Mouse (Mus musculus) intestine, embryonic 14.5 days (tissue): Measurements from ENCODE around the gene Sun5. TPM values are rescaled to one million over a fixed set of nuclear protein-coding genes. Genes with fewer than 3 reads are reported as not detected.

Experiments
- polyA plus RNA-seq: library from polyadenylated mRNA; unstranded; fragments of >200 nt; fragmentation: Nextera tagmentation; extraction: Ambion mirVana; gene quantifications from 2 replicates; pipeline ENCODE4 v1.2.1, GENCODE M21; 2014

Gene Sun5
- polyA plus RNA-seq, 1 experiment from 2014 or later: not detected

Other genes starting within 250 kb of the Sun5 start
- 67.0 and 76.6 TPM in 2 replicates for gene Commd7, start 238.3 kb downstream of the Sun5 start, polyA plus RNA-seq
- 10.9 and 12.6 TPM in 2 replicates for gene Dnmt3b, start 221.6 kb downstream of the Sun5 start, polyA plus RNA-seq
- gene Dnmt3c, start 174.4 kb downstream of the Sun5 start, polyA plus RNA-seq: 0.08 and 0.14 TPM in 2 replicates
- 229 and 254 TPM in 2 replicates for gene Mapre1, start 129.8 kb downstream of the Sun5 start, polyA plus RNA-seq
- not detected in 2 replicates for gene Efcab8, start 91.2 kb downstream of the Sun5 start, polyA plus RNA-seq
- not detected in 2 replicates for gene Bpifb2, start 4.0 kb upstream of the Sun5 start, polyA plus RNA-seq
- not detected in 2 replicates for gene Bpifb6, start 29.3 kb upstream of the Sun5 start, polyA plus RNA-seq
- gene Bpifb3, start 47.1 kb upstream of the Sun5 start, polyA plus RNA-seq: not detected in 2 replicates
- not detected in 2 replicates for gene Bpifb4, start 67.1 kb upstream of the Sun5 start, polyA plus RNA-seq
- not detected in 2 replicates for gene Bpifa6, start 103.9 kb upstream of the Sun5 start, polyA plus RNA-seq
- gene Bpifa2, start 137.2 kb upstream of the Sun5 start, polyA plus RNA-seq: not detected in 2 replicates